Mouse (Mus musculus): ENCODE measurements at regions not wholly inside any gene's neighbourhood (a gene's known extent, or its start where the extent isn't known, plus 50 kb on each side); places are given as distances from the start of the nearest gene placed in this dataset.

GRCm38 (mm10) chr3:79996803-79997202 is 112.5 kb downstream of the Fam198b start:
- WGBS = 83% methylated on average over 3 of the region's 3 CpGs
- Histone ChIP-seq H3K27me3 (ENCODE audit: control insufficient read depth, insufficient read depth, low read length) (no peaks in the 10 kb centered on the region), H3K4me3 (ENCODE audit: low read depth, low read length) (no peak overlapping the region)

GRCm38 (mm10) chr3:80002335-80002734 is 118.0 kb downstream of the Fam198b start:
- H3K9me3 ChIP-seq (ENCODE audit: control insufficient read depth, low read length) = no peaks in the 10 kb centered on the region
- no peak overlapping the region for H3K4me3 ChIP-seq (ENCODE audit: low read depth, low read length)
- no peaks in the 10 kb centered on the region for H3K36me3 ChIP-seq (ENCODE audit: control insufficient read depth, insufficient read depth, low read length)
- no peak overlapping the region for H3K4me2 ChIP-seq (ENCODE audit: low read depth, low read length, severe bottlenecking)
- no peak overlapping the region for H3K9ac ChIP-seq (ENCODE audit: low read length)
- DNase-seq (ENCODE audit: low spot score) = no peak
- ATAC-seq (replicated peaks; ENCODE audit: low FRiP score) = peak; percentile 33; the same call in 1 of the 2 replicates
- no peaks in the 10 kb centered on the region for H3K27me3 ChIP-seq (ENCODE audit: control insufficient read depth, insufficient read depth, low read length)
- H3K27ac ChIP-seq (ENCODE audit: low read depth, low read length) = no peak overlapping the region
- 46% methylated on average over 6 of the region's 6 CpGs for WGBS
- H3K4me1 ChIP-seq (replicated peaks; ENCODE audit: control insufficient read depth, insufficient read depth, low read length) = no peaks in the 10 kb centered on the region

More at GRCm38 (mm10) chr3:79996803-79997202, 112.5 kb downstream of the Fam198b start:
- Histone ChIP-seq H3K4me1 (replicated peaks; ENCODE audit: control insufficient read depth, insufficient read depth, low read length) (no peaks in the 10 kb centered on the region), H3K9ac (ENCODE audit: low read length) (no peak overlapping the region), H3K36me3 (ENCODE audit: control insufficient read depth, insufficient read depth, low read length) (no peaks in the 10 kb centered on the region), H3K4me2 (ENCODE audit: low read depth, low read length, severe bottlenecking) (no peak overlapping the region), H3K9me3 (ENCODE audit: control insufficient read depth, low read length) (no peaks in the 10 kb centered on the region), H3K27ac (ENCODE audit: low read depth, low read length) (no peak overlapping the region)
- no peak for DNase-seq (ENCODE audit: low spot score)
- no peak for ATAC-seq (replicated peaks; ENCODE audit: low FRiP score)

GRCm38 (mm10) chr3:80003300-80004090 is 119.2 kb downstream of the Fam198b start:
- no peak overlapping the region for H3K27ac ChIP-seq (ENCODE audit: low read depth, low read length)
- H3K4me2 ChIP-seq (ENCODE audit: low read depth, low read length, severe bottlenecking) = no peak overlapping the region
- no peak; the same call in 1 of the 2 replicates for ATAC-seq (replicated peaks; ENCODE audit: low FRiP score)
- no peak overlapping the region for H3K9ac ChIP-seq (ENCODE audit: low read length)
- H3K36me3 ChIP-seq (ENCODE audit: control insufficient read depth, insufficient read depth, low read length) = no peaks in the 10 kb centered on the region
- DNase-seq (ENCODE audit: low spot score) = no peak
- no peak overlapping the region for H3K4me3 ChIP-seq (ENCODE audit: low read depth, low read length)
- H3K27me3 ChIP-seq (ENCODE audit: control insufficient read depth, insufficient read depth, low read length) = no peaks in the 10 kb centered on the region
- 75% methylated on average over 5 of the region's 5 CpGs for WGBS
- no peaks in the 10 kb centered on the region for H3K9me3 ChIP-seq (ENCODE audit: control insufficient read depth, low read length)
- no peaks in the 10 kb centered on the region for H3K4me1 ChIP-seq (replicated peaks; ENCODE audit: control insufficient read depth, insufficient read depth, low read length)

- WGBS = 92% methylated on average over 3 of the region's 3 CpGs
- H3K27ac ChIP-seq (ENCODE audit: low read depth, low read length) = no peak overlapping the region
- no peaks in the 10 kb centered on the region for H3K27me3 ChIP-seq (ENCODE audit: control insufficient read depth, insufficient read depth, low read length)
- H3K9me3 ChIP-seq (ENCODE audit: control insufficient read depth, low read length) = no peaks in the 10 kb centered on the region
- no peak overlapping the region for H3K4me2 ChIP-seq (ENCODE audit: low read depth, low read length, severe bottlenecking)
- no peak for ATAC-seq (replicated peaks; ENCODE audit: low FRiP score)
- H3K36me3 ChIP-seq (ENCODE audit: control insufficient read depth, insufficient read depth, low read length) = no peaks in the 10 kb centered on the region
- H3K4me3 ChIP-seq (ENCODE audit: low read depth, low read length) = no peak overlapping the region
- H3K9ac ChIP-seq (ENCODE audit: low read length) = no peak overlapping the region
- no peaks in the 10 kb centered on the region for H3K4me1 ChIP-seq (replicated peaks; ENCODE audit: control insufficient read depth, insufficient read depth, low read length)
- DNase-seq (ENCODE audit: low spot score) = no peak
Measured at GRCm38 (mm10) chr3:80004556-80004955, 120.2 kb downstream of the Fam198b start.

GRCm38 (mm10) chr3:80004966-80005365 is 120.6 kb downstream of the Fam198b start:
- H3K27ac ChIP-seq (ENCODE audit: low read depth, low read length) = no peak overlapping the region
- no peaks in the 10 kb centered on the region for H3K27me3 ChIP-seq (ENCODE audit: control insufficient read depth, insufficient read depth, low read length)
- H3K36me3 ChIP-seq (ENCODE audit: control insufficient read depth, insufficient read depth, low read length) = no peaks in the 10 kb centered on the region
- no peak overlapping the region for H3K9ac ChIP-seq (ENCODE audit: low read length)
- no peak for ATAC-seq (replicated peaks; ENCODE audit: low FRiP score)
- no peak overlapping the region for H3K4me3 ChIP-seq (ENCODE audit: low read depth, low read length)
- DNase-seq (ENCODE audit: low spot score) = no peak
- H3K9me3 ChIP-seq (ENCODE audit: control insufficient read depth, low read length) = no peaks in the 10 kb centered on the region
- H3K4me2 ChIP-seq (ENCODE audit: low read depth, low read length, severe bottlenecking) = no peak overlapping the region
- H3K4me1 ChIP-seq (replicated peaks; ENCODE audit: control insufficient read depth, insufficient read depth, low read length) = no peaks in the 10 kb centered on the region
- 89% methylated on average over 3 of the region's 3 CpGs for WGBS

GRCm38 (mm10) chr3:80005371-80005770 is 121.0 kb downstream of the Fam198b start:
- Histone ChIP-seq H3K4me2 (ENCODE audit: low read depth, low read length, severe bottlenecking) (no peak overlapping the region), H3K9me3 (ENCODE audit: control insufficient read depth, low read length) (no peaks in the 10 kb centered on the region), H3K4me3 (ENCODE audit: low read depth, low read length) (no peak overlapping the region), H3K36me3 (ENCODE audit: control insufficient read depth, insufficient read depth, low read length) (no peaks in the 10 kb centered on the region), H3K9ac (ENCODE audit: low read length) (no peak overlapping the region), H3K27ac (ENCODE audit: low read depth, low read length) (no peak overlapping the region), H3K4me1 (replicated peaks; ENCODE audit: control insufficient read depth, insufficient read depth, low read length) (no peaks in the 10 kb centered on the region), H3K27me3 (ENCODE audit: control insufficient read depth, insufficient read depth, low read length) (no peaks in the 10 kb centered on the region)
- DNase-seq (ENCODE audit: low spot score) (no peak), ATAC-seq (replicated peaks; ENCODE audit: low FRiP score) (no peak)
- 91% methylated on average over 5 of the region's 5 CpGs for WGBS

GRCm38 (mm10) chr3:80006263-80006662 is 121.9 kb downstream of the Fam198b start:
- Histone ChIP-seq H3K4me2 (ENCODE audit: low read depth, low read length, severe bottlenecking) (no peak overlapping the region), H3K36me3 (ENCODE audit: control insufficient read depth, insufficient read depth, low read length) (no peaks in the 10 kb centered on the region), H3K9me3 (ENCODE audit: control insufficient read depth, low read length) (no peaks in the 10 kb centered on the region), H3K4me3 (ENCODE audit: low read depth, low read length) (no peak overlapping the region), H3K27me3 (ENCODE audit: control insufficient read depth, insufficient read depth, low read length) (no peaks in the 10 kb centered on the region), H3K9ac (ENCODE audit: low read length) (no peak overlapping the region), H3K4me1 (replicated peaks; ENCODE audit: control insufficient read depth, insufficient read depth, low read length) (no peaks in the 10 kb centered on the region), H3K27ac (ENCODE audit: low read depth, low read length) (no peak overlapping the region)
- ATAC-seq (replicated peaks; ENCODE audit: low FRiP score) = no peak
- no peak for DNase-seq (ENCODE audit: low spot score)
- WGBS = 83% methylated on average over 5 of the region's 5 CpGs

- DNase-seq (ENCODE audit: low spot score) = no peak
Measured at GRCm38 (mm10) chr3:80007006-80007405, 122.7 kb downstream of the Fam198b start.

GRCm38 (mm10) chr3:80009275-80009674 is 124.9 kb downstream of the Fam198b start:
- Histone ChIP-seq H3K27me3 (ENCODE audit: control insufficient read depth, insufficient read depth, low read length) (no peaks in the 10 kb centered on the region), H3K27ac (ENCODE audit: low read depth, low read length) (no peak overlapping the region), H3K36me3 (ENCODE audit: control insufficient read depth, insufficient read depth, low read length) (no peaks in the 10 kb centered on the region), H3K4me2 (ENCODE audit: low read depth, low read length, severe bottlenecking) (no peak overlapping the region), H3K9me3 (ENCODE audit: control insufficient read depth, low read length) (no peaks in the 10 kb centered on the region), H3K9ac (ENCODE audit: low read length) (no peak overlapping the region), H3K4me1 (replicated peaks; ENCODE audit: control insufficient read depth, insufficient read depth, low read length) (no peaks in the 10 kb centered on the region), H3K4me3 (ENCODE audit: low read depth, low read length) (no peak overlapping the region)
- no peak for DNase-seq (ENCODE audit: low spot score)
- WGBS = 83% methylated on average over 1 of the region's 1 CpGs
- no peak for ATAC-seq (replicated peaks; ENCODE audit: low FRiP score)

More at GRCm38 (mm10) chr3:80007006-80007405, 122.7 kb downstream of the Fam198b start:
- 83% methylated on average over 4 of the region's 4 CpGs for WGBS
- Histone ChIP-seq H3K27ac (ENCODE audit: low read depth, low read length) (no peak overlapping the region), H3K4me3 (ENCODE audit: low read depth, low read length) (no peak overlapping the region), H3K36me3 (ENCODE audit: control insufficient read depth, insufficient read depth, low read length) (no peaks in the 10 kb centered on the region), H3K9me3 (ENCODE audit: control insufficient read depth, low read length) (no peaks in the 10 kb centered on the region), H3K9ac (ENCODE audit: low read length) (no peak overlapping the region), H3K27me3 (ENCODE audit: control insufficient read depth, insufficient read depth, low read length) (no peaks in the 10 kb centered on the region), H3K4me2 (ENCODE audit: low read depth, low read length, severe bottlenecking) (no peak overlapping the region), H3K4me1 (replicated peaks; ENCODE audit: control insufficient read depth, insufficient read depth, low read length) (no peaks in the 10 kb centered on the region)
- no peak for ATAC-seq (replicated peaks; ENCODE audit: low FRiP score)

Measured in forebrain, embryonic 11.5 days (tissue).